Mouse (Mus musculus): ENCODE data around the gene Pard6b. TPM values are rescaled to one million over a fixed set of nuclear protein-coding genes. Genes with fewer than 3 reads are reported as not detected.

Pard6b gene
- polyA plus RNA-seq, 1 experiment from 2014 or later, result 7.4 TPM

DNA sequence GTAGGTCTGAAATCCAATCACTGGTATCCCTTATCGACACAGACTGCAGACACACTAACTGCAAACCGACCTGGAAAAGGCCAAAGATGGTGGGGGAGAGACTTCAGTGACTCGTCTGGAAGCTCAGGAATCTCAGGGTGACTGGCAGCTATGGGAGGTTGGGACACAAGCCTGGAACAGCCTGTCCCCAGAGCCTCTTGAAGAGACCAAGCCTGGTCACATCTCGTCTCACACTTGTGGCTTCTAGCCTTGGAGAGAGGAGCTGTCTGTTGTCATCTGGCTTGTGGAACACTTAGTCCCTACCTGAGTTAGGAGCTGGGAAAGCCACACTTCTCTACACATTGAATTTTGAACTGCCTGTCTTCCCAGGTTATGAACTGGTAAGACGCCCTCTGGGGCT is 10.4 kb upstream of the Pard6b start:
- H3K9me3 ChIP-seq, result no peaks in the 10 kb centered on the region
- no peak overlapping the region; the same call in 1 of the 2 replicates for H3K27ac ChIP-seq (replicated peaks)
- no peak overlapping the region for H3K4me3 ChIP-seq
- no peak for DNase-seq (ENCODE audit: low spot score)
- no peaks in the 10 kb centered on the region for H3K36me3 ChIP-seq (replicated peaks)
- WGBS, result 62% methylated on average over 5 of the region's 5 CpGs
- no peaks in the 10 kb centered on the region for H3K27me3 ChIP-seq (replicated peaks; ENCODE audit: low read depth, poor library complexity, severe bottlenecking)
- H3K4me1 ChIP-seq, result peaks cover 32% of the 10 kb centered on the region

DNA sequence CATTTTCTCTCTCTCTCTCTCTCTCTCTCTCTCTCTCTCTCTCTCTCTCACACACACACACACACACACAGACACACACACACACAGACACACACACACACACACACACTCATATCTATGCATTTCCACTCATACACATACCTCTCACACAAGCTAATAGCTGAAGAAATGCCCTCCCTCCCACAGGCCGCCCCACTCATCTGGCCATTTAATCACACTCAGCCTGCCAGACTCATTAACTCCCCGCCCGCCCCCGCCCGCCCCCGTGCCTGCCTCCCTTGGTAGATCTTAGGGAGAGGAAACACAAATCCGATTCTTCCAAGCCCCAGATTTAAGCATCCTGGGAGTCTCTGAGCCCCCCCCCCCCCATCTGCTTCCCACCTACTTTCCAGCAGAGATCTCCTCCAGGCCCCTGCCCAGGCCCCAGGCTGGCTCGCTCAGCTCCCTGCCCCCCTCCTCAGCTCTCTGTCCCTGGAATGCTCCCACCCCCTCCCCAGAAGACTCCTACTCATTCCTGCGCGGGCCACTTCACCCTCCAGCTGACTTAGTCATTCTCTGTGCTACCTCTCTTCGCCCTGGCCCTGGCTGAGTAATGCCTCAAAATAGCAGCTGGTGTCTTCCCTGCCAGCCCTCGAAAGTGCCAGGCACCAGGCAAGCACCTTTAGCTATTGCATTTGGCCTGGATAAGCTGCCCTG is 8.2 kb upstream of the Pard6b start:
- peak overlapping the region; percentile 76 for H3K27ac ChIP-seq (replicated peaks)
- no peaks in the 10 kb centered on the region for H3K36me3 ChIP-seq (replicated peaks)
- H3K27me3 ChIP-seq (replicated peaks; ENCODE audit: low read depth, poor library complexity, severe bottlenecking), result no peaks in the 10 kb centered on the region
- H3K9me3 ChIP-seq, result no peaks in the 10 kb centered on the region
- H3K4me3 ChIP-seq, result peak overlapping the region; percentile 26; the same call in 1 of the 2 replicates
- 10% methylated on average over 12 of the region's 12 CpGs for WGBS
- peak; percentile 57 for DNase-seq (ENCODE audit: low spot score)
- H3K4me1 ChIP-seq, result peaks cover 23% of the 10 kb centered on the region

DNA sequence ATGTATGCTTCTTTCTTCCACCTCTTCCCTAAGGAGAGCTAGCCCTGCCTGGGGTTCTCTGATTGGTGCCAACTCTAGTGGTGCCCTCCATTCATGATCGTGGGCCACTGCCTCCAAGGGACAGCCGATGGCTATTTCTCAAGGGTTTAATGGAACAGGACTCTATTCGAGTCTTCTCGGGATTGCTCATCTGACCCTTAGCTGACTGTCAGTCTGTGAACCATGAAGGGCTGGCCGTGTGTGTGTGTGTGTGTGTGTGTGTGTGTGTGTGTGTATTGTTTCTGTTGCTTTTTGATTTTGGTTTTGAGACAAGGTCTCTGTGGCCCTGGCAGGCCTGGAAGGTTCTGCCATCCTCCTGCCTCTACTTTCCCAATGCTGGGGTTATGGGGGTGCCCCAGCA is 7.1 kb upstream of the Pard6b start:
- WGBS, result 74% methylated on average over 5 of the region's 5 CpGs
- Histone ChIP-seq H3K4me1 (peaks cover 33% of the 10 kb centered on the region), H3K4me3 (no peak overlapping the region), H3K27me3 (replicated peaks; ENCODE audit: low read depth, poor library complexity, severe bottlenecking) (peaks cover 7% of the 10 kb centered on the region), H3K36me3 (replicated peaks) (no peaks in the 10 kb centered on the region), H3K27ac (replicated peaks) (no peak overlapping the region), H3K9me3 (no peaks in the 10 kb centered on the region)
- no peak for DNase-seq (ENCODE audit: low spot score)

- Histone ChIP-seq H3K4me1 (peaks cover 39% of the 10 kb centered on the region), H3K27ac (replicated peaks) (no peak overlapping the region), H3K27me3 (replicated peaks; ENCODE audit: low read depth, poor library complexity, severe bottlenecking) (peaks cover 15% of the 10 kb centered on the region), H3K36me3 (replicated peaks) (no peaks in the 10 kb centered on the region), H3K9me3 (no peaks in the 10 kb centered on the region), H3K4me3 (no peak overlapping the region)
- WGBS, result 70% methylated on average over 3 of the region's 3 CpGs
- no peak for DNase-seq (ENCODE audit: low spot score)
These were observed 6.3 kb upstream of the Pard6b start for GRCm38 (mm10) chr2:168074457-168074856.

DNA sequence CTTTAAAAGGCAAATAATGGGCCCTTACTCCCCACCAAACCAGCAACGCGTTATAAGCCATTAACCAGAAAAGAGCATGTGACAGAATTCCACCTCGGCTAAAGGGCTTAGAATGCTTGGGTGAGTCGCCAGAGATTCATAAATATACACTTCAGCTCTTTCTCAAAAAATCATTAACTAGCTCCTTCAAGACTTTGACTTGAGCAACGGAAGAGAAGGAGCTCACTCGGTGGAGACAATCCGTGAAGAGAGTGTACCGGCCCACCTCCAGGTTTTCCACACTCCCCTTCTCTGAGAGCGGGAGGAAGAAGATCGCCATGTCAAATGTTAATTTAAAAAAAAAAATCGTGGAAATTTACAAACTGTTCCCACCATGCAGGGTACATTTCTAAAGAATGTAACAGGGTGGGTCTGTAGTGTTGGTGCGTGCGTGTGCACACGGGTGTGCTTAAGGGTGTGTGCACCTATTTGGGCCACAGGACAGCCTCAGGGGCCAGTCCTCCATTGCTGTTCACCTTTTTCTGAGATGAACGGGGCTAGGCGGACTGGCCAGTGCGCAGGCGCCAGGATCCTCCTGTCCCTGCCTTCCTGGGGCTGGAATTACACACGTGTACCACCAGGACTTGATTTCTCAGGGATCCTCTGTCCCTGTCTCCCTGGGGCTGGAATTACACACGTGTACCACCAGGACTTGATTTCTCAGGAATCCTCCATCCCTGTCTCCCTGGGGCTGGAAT is 3.8 kb upstream of the Pard6b start:
- Histone ChIP-seq H3K9me3 (no peaks in the 10 kb centered on the region), H3K4me1 (peaks cover 54% of the 10 kb centered on the region), H3K36me3 (replicated peaks) (no peaks in the 10 kb centered on the region), H3K4me3 (no peak overlapping the region), H3K27me3 (replicated peaks; ENCODE audit: low read depth, poor library complexity, severe bottlenecking) (peaks cover 32% of the 10 kb centered on the region), H3K27ac (replicated peaks) (no peak overlapping the region)
- no peak for DNase-seq (ENCODE audit: low spot score)
- WGBS, result 79% methylated on average over 20 of the region's 20 CpGs

DNA sequence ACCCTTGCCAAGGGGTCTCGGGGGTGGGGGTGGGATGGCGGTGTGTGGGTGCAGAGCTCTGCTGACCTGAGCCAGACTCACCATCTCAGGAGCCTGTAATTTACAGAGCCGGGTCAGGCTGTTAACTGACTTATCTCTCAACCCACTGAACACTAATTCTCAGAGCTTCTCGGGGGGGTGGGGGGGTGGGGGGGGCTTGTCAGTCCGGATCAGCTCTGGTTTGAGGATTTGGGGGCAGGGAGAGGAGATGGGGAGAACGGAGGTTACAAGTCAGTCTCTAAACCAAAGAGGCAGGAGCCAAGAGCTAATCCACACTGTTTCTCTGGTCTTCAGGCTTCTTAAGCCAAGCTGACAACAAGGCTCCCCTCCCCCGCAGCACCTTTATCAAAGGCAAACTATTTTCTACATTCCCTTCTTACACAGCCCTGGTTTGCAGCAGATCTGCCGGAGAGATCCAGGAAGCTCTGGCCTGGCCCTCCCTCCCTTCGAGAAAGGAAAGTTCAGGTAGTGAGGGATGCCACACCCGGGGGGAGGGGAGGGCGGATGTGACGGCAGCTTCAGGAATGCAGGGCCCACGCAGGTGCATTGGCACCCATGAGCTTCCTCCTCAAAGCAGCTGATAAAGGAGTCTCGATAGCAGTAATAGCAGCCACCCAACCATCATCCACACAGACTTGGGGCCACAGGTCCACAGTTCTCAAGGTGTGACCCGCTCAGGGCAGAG is 2.5 kb upstream of the Pard6b start:
- no peak overlapping the region; the same call in 1 of the 2 replicates for H3K27ac ChIP-seq (replicated peaks)
- no peak overlapping the region for H3K4me3 ChIP-seq
- no peak for DNase-seq (ENCODE audit: low spot score)
- peaks cover 44% of the 10 kb centered on the region for H3K27me3 ChIP-seq (replicated peaks; ENCODE audit: low read depth, poor library complexity, severe bottlenecking)
- peaks cover 46% of the 10 kb centered on the region for H3K4me1 ChIP-seq
- no peaks in the 10 kb centered on the region for H3K36me3 ChIP-seq (replicated peaks)
- 41% methylated on average over 15 of the region's 15 CpGs for whole genome bisulfite sequencing
- H3K9me3 ChIP-seq, result no peaks in the 10 kb centered on the region

- H3K36me3 ChIP-seq (replicated peaks), result no peaks in the 10 kb centered on the region
- no peaks in the 10 kb centered on the region for H3K9me3 ChIP-seq
- H3K27ac ChIP-seq (replicated peaks), result peak overlapping the region; percentile 89
- peak overlapping the region; percentile 88 for H3K4me3 ChIP-seq
- under 1% methylated on average over 49 of the region's 49 CpGs for WGBS
- peaks cover 41% of the 10 kb centered on the region for H3K4me1 ChIP-seq
- H3K27me3 ChIP-seq (replicated peaks; ENCODE audit: low read depth, poor library complexity, severe bottlenecking), result peaks cover 49% of the 10 kb centered on the region
- peak; percentile 40 for DNase-seq (ENCODE audit: low spot score)
These were observed 612 bp downstream of the Pard6b start for GRCm38 (mm10) chr2:168081299-168081932.

DNA sequence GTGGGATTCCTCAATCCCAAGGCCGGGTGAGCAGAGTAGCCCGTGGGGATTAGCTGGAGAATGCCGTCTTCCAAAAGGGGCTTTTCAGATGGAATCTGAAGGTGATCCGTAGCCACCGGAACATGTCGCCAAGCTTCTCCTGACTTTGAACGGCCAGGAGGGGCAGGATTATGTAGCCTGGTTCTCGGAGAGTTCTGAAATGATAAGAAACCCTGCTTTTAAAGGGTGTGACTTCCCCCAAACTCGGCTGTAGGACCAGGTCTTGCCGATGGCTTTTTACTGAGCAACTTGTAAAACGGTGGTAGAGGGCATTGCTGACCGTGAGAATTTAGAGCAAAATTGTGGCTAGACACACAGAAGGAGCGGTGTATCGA is 1.1 kb downstream of the Pard6b start:
- no peaks in the 10 kb centered on the region for H3K36me3 ChIP-seq (replicated peaks)
- 5% methylated on average over 14 of the region's 14 CpGs for WGBS
- no peak for DNase-seq (ENCODE audit: low spot score)
- peak overlapping the region; percentile 88 for H3K4me3 ChIP-seq
- H3K27ac ChIP-seq (replicated peaks), result no peak overlapping the region
- peaks cover 49% of the 10 kb centered on the region for H3K27me3 ChIP-seq (replicated peaks; ENCODE audit: low read depth, poor library complexity, severe bottlenecking)
- H3K9me3 ChIP-seq, result no peaks in the 10 kb centered on the region
- H3K4me1 ChIP-seq, result peaks cover 41% of the 10 kb centered on the region

DNA sequence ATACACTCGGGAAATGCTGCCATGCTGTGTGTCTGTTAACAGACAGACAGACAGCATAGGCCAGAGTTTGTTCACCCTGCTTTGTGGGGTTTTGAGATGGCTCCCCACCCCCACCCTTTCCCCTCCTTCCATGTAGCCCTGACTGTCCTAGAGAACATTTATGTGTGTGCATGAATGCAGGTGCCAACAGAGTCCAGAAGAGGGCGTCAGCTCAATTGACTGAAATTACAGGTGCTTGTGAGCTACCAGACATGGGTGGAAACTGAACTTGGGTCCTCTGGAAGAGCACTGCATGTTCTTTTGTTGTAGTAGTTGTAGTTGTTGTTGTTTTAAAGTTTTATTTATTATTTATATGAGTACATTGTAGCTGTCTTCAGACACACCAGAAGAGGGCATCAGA is 2.8 kb downstream of the Pard6b start:
- H3K4me3 ChIP-seq, result no peak overlapping the region
- H3K27me3 ChIP-seq (replicated peaks; ENCODE audit: low read depth, poor library complexity, severe bottlenecking), result peaks cover 43% of the 10 kb centered on the region
- 0 out of 2 replicates have a peak, but pooled peaks cover 2% of the 10 kb centered on the region for H3K36me3 ChIP-seq (replicated peaks)
- no peak for DNase-seq (ENCODE audit: low spot score)
- no peaks in the 10 kb centered on the region for H3K9me3 ChIP-seq
- WGBS, result 74% methylated on average over 2 of the region's 2 CpGs
- H3K4me1 ChIP-seq, result peaks cover 30% of the 10 kb centered on the region
- no peak overlapping the region for H3K27ac ChIP-seq (replicated peaks)

- Histone ChIP-seq H3K9me3 (no peaks in the 10 kb centered on the region), H3K27ac (replicated peaks) (no peak overlapping the region), H3K36me3 (replicated peaks) (0 out of 2 replicates have a peak, but pooled peaks cover 2% of the 10 kb centered on the region), H3K27me3 (replicated peaks; ENCODE audit: low read depth, poor library complexity, severe bottlenecking) (peaks cover 36% of the 10 kb centered on the region), H3K4me3 (no peak overlapping the region), H3K4me1 (peaks cover 25% of the 10 kb centered on the region)
- DNase-seq (ENCODE audit: low spot score), result no peak
- WGBS, result 91% methylated on average over 7 of the region's 7 CpGs
These were observed 3.4 kb downstream of the Pard6b start for GRCm38 (mm10) chr2:168084228-168084627.

GRCm38 (mm10) chr2:168085621-168086265 is 4.9 kb downstream of the Pard6b start:
- H3K27ac ChIP-seq (replicated peaks), result no peak overlapping the region
- 0 out of 2 replicates have a peak, but pooled peaks cover 2% of the 10 kb centered on the region for H3K36me3 ChIP-seq (replicated peaks)
- H3K9me3 ChIP-seq, result no peaks in the 10 kb centered on the region
- 78% methylated on average over 10 of the region's 10 CpGs for WGBS
- peaks cover 14% of the 10 kb centered on the region for H3K4me1 ChIP-seq
- no peak overlapping the region for H3K4me3 ChIP-seq
- DNase-seq (ENCODE audit: low spot score), result no peak
- peaks cover 29% of the 10 kb centered on the region for H3K27me3 ChIP-seq (replicated peaks; ENCODE audit: low read depth, poor library complexity, severe bottlenecking)

DNA sequence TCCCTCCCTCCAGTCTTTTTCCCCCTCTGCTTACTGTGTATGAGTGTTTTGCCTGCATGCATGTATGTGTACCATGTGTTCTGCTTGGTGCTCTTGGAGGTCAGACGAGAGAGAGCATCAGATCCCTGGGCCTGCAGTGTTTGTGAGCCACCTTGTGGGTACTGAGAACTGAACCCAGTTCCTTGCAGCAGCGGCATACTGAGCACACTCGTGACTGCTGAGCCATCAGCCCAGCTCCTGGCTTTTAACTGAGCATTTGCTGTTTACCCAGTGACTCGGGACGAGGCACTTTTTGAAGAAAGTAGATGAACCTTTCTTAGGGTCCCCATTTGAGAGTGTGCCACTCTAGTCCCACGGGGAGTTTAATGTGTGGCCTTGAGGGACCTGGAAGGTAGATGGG is 5.5 kb downstream of the Pard6b start:
- no peak overlapping the region for H3K27ac ChIP-seq (replicated peaks)
- no peak overlapping the region for H3K4me3 ChIP-seq
- H3K4me1 ChIP-seq, result peaks cover 11% of the 10 kb centered on the region
- H3K27me3 ChIP-seq (replicated peaks; ENCODE audit: low read depth, poor library complexity, severe bottlenecking), result peaks cover 24% of the 10 kb centered on the region
- WGBS, result 69% methylated on average over 6 of the region's 6 CpGs
- no peak for DNase-seq (ENCODE audit: low spot score)
- H3K36me3 ChIP-seq (replicated peaks), result peaks cover 5% of the 10 kb centered on the region; the same call in 1 of the 2 replicates
- H3K9me3 ChIP-seq, result no peaks in the 10 kb centered on the region
